Mouse (Mus musculus): Measurements from ENCODE around the gene Pdzd2. TPM values are rescaled to one million over a fixed set of nuclear protein-coding genes. Genes with fewer than 3 reads are reported as not detected.

The Pdzd2 gene
- total RNA-seq, 1 experiment from 2014 or later = 14.4 TPM

- DNase-seq = no peak
Observed at GRCm38 (mm10) chr15:12622701-12623100, 117.0 kb downstream of the Pdzd2 start.

GRCm38 (mm10) chr15:12622093-12622643 is 117.6 kb downstream of the Pdzd2 start:
- DNase-seq = no peak

GRCm38 (mm10) chr15:12619273-12619672 is 120.5 kb downstream of the Pdzd2 start:
- DNase-seq = no peak

- no peak for DNase-seq
Observed at GRCm38 (mm10) chr15:12617651-12618050, 122.1 kb downstream of the Pdzd2 start.

GRCm38 (mm10) chr15:12617220-12617619 is 122.5 kb downstream of the Pdzd2 start:
- no peak for DNase-seq

- no peak for DNase-seq
Observed at GRCm38 (mm10) chr15:12614944-12615878, 124.5 kb downstream of the Pdzd2 start.

GRCm38 (mm10) chr15:12614011-12614410 is 125.7 kb downstream of the Pdzd2 start:
- DNase-seq = no peak

GRCm38 (mm10) chr15:12612944-12613675 is 126.6 kb downstream of the Pdzd2 start:
- DNase-seq = no peak

GRCm38 (mm10) chr15:12608090-12608489 is 131.6 kb downstream of the Pdzd2 start:
- no peak for DNase-seq

- no peak for DNase-seq
Observed at GRCm38 (mm10) chr15:12606306-12606705, 133.4 kb downstream of the Pdzd2 start.

GRCm38 (mm10) chr15:12605239-12605993 is 134.3 kb downstream of the Pdzd2 start:
- DNase-seq = no peak

- DNase-seq = no peak
Observed at GRCm38 (mm10) chr15:12603674-12604073, 136.1 kb downstream of the Pdzd2 start.

GRCm38 (mm10) chr15:12593094-12593493 is 146.6 kb downstream of the Pdzd2 start:
- DNase-seq = no peak

GRCm38 (mm10) chr15:12592628-12593027 is 147.1 kb downstream of the Pdzd2 start:
- no peak for DNase-seq

- DNase-seq = no peak
Observed at GRCm38 (mm10) chr15:12588661-12589060, 151.1 kb downstream of the Pdzd2 start.

- no peak for DNase-seq
Observed at GRCm38 (mm10) chr15:12586852-12587424, 152.8 kb downstream of the Pdzd2 start.

- peak; percentile 47 for DNase-seq
Observed at GRCm38 (mm10) chr15:12586154-12586553, 153.6 kb downstream of the Pdzd2 start.

GRCm38 (mm10) chr15:12583051-12583450 is 156.7 kb downstream of the Pdzd2 start:
- DNase-seq = no peak

GRCm38 (mm10) chr15:12582471-12582870 is 157.3 kb downstream of the Pdzd2 start:
- DNase-seq = no peak

GRCm38 (mm10) chr15:12579196-12579595 is 160.5 kb downstream of the Pdzd2 start:
- no peak for DNase-seq

GRCm38 (mm10) chr15:12578276-12578675 is 161.4 kb downstream of the Pdzd2 start:
- peak; percentile 52 for DNase-seq

- DNase-seq = no peak
Observed at GRCm38 (mm10) chr15:12577715-12578114, 162.0 kb downstream of the Pdzd2 start.

All from adrenal gland, postnatal 25 days (tissue).